Mouse (Mus musculus) gastrocnemius, postnatal 14 days (tissue): ENCODE results near the gene Prr5l. TPM values are rescaled to one million over a fixed set of nuclear protein-coding genes. Genes with fewer than 3 reads are reported as not detected.

Experiments used
- DNase-seq: peaks from one replicate; pipeline ENCODE4 v3.0.0; 2021; ENCODE audit warnings: mixed read lengths
- intact Hi-C: fragments of 180-260 bp; cut with DNase I; formaldehyde crosslinking; loops from one replicate; pipeline ENCODE4 v1.15.1; 2025; ENCODE audit warnings: low total_unique reads
- total RNA-seq, 2 experiments: library from RNA; stranded (reverse); gene quantifications; 2 replicates each; pipeline ENCODE4 v1.2.3; 2021

The Prr5l gene
- total RNA-seq, 2 experiments from 2014 or later: 1.1 to 2.2 TPM

DNA sequence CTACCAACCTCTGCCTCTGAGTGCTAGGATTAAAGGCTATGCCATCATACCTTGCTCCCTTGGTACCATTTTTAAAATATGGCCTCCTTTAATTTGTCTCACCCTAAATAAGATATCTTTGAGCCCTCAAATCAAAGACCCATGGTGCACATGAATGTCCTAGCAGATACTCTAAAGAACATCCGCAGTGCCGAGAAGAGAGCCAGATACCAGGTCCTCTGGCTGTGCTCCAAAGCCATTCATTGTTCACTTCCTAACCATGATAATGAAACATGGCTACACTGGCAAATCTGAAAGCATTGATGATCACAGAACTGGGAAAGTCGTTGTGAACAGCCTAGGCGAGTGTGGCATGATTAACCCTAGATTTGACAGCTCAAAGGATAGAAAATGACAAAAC lies 189.8 kb downstream of the Prr5l start:
- no peak for DNase-seq

DNA sequence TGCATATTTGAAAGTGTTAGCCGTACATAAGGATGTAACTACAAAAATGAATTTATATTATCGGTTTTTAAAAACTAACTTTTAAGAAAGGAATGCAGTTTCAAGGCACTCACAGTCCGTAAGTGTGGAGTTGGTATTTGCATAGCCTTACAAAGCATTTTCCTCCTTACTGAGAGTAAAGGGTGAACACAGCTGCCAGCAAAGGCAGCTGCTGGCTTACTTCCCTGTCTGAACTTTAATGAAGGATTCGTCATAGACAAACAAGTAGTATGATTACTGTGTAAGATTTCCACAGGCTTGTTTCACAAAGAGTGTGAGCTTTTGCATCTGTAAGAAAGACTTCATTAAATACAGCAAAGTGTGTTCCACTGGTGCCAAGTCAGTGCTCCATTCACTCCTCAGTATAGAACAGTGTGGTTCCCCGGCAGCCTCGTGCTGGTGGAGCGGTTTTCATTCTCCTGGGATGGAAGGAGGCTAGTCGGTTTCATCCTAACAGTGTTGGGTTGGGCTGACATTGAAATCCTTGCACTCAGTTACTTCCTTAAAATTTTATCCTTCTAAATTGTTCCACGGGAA lies 192.5 kb downstream of the Prr5l start:
- intact Hi-C loops: no loop called here
- DNase-seq: no peak

More for the DNA sequence above, 189.8 kb downstream of the Prr5l start:
- intact Hi-C loops: no loop called here

- no peak for DNase-seq
- intact Hi-C loops: no loop called here
Observed at GRCm38 (mm10) chr2:101688011-101688410, 194.8 kb downstream of the Prr5l start.

DNA sequence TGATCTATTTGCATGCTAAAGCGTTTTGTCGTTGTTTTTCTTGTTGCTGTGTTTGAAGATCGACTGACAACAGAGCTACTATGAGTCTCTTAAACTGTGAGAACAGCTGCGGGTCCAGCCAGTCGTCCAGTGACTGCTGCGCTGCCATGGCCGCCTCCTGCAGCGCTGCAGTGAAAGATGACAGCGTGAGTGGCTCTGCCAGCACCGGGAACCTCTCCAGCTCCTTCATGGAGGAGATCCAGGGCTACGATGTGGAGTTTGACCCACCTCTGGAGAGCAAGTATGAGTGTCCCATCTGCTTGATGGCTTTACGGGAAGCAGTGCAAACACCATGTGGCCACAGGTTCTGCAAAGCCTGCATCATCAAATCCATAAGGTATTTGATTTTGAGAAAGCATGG lies 198.4 kb downstream of the Prr5l start:
- intact Hi-C loops: no loop called here

DNA sequence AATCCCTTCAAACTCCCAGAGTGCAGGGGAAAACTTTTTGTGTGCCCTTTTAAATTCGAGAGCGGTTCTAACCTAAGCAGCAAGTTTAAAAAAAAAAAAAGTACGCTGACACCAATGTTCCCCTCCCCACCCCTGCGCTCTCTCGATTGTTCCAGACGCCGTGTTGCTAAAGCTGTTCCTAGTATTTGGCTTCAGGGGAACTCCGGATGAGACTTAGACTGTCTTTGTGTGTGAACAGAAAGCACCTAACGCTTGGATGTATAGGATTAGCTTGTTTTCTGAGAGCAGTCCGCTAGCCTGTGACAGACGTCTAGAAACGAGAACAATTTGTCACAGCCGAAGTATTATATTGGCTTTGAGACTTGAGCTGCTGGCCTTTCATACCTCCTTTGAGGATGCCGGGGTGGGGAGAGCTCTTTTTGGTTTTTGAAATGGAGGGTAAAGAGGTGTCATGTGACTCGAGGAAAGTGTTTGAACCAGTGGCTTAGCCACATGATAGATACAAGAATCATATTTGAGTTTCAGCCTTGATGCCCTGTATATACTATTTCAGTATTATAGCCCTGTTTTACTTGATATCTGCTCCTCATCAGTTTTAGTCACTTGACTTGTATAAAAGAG lies 203.6 kb downstream of the Prr5l start:
- no peak for DNase-seq
- intact Hi-C loops: no loop called here

More for the DNA sequence above, 198.4 kb downstream of the Prr5l start:
- DNase-seq: peak; percentile 52

GRCm38 (mm10) chr2:101678236-101679021 lies 204.4 kb downstream of the Prr5l start, which contains the start of gene Traf6:
TSS of gene Traf6 (plus strand) at chr2:101678429.
- DNase-seq: peak; percentile 91
- intact Hi-C loops: no loop called here

DNA sequence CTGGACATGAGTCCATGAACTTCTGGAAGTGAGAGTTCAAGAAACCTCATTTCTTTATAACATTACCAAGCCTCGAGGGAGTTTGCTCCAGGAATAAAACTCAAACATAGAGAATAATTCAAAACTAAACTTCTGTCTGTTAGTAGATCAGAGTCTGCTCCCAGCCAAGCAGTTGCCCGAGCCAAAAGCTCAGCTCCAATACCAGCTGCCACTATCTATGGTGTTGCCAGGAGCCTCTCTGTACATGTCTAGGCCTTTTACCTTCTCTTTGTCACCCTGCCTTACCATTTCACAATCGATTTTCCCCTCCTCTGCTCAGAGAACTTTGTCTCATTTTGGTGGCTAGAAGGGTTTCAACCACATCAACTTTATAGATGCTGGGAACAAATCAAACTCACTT lies 209.3 kb downstream of the Prr5l start:
- no peak for DNase-seq
- intact Hi-C loops: no loop called here

- intact Hi-C loops: no loop called here
- DNase-seq: no peak
Observed at GRCm38 (mm10) chr2:101668751-101669150, 214.1 kb downstream of the Prr5l start.

DNA sequence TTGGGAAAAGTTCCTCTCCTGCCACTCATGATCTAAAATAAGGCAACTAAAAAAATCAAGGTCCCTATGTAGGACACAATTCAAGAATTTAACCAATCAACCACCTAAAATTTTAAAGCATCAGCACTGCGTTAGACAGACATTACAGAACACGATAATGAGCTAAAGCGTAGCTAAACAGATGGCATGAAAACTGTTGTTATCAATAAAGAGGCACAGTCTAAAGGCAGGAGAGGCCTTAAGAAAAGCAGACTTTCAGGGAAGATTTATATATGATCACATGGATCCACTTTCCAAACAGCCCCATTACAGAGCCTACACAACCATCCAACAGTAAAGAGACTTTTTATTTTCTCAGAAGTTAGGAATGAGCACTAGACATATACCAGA lies 217.1 kb downstream of the Prr5l start:
- intact Hi-C loops: no loop called here
- no peak for DNase-seq

GRCm38 (mm10) chr2:101665058-101665702 lies 217.6 kb downstream of the Prr5l start:
- peak; percentile 70 for DNase-seq
- intact Hi-C loops: no loop called here

Other genes starting within 250 kb of the Prr5l start
- gene Rag1, start 233.5 kb downstream of the Prr5l start, total RNA-seq: under 1 TPM; 0.04 to 0.10 TPM
- gene B230118H07Rik, start 233.5 kb downstream of the Prr5l start, total RNA-seq: 10 to 100 TPM; 52.8 to 55.1 TPM
- gene Traf6, start 204.6 kb downstream of the Prr5l start, total RNA-seq: 10 to 100 TPM in 1 of 2 experiments, 1 to 10 TPM in 1; 9.6 to 10.1 TPM
- gene Commd9, start 3.2 kb upstream of the Prr5l start, total RNA-seq: 10 to 100 TPM; 28.6 to 29.4 TPM